Mouse (Mus musculus) CH12.LX (cell line): Measurements from ENCODE around the gene Cox15. TPM values are rescaled to one million over a fixed set of nuclear protein-coding genes. Genes with fewer than 3 reads are reported as not detected.

Source experiments
- DNase-seq: peaks from one replicate; pipeline ENCODE4 v3.0.0-alpha.2; 2013; ENCODE audit errors: extremely low read depth
- H3K27ac ChIP-seq: 2 replicates; pipeline ENCODE4 v1.5.1; 2012; ENCODE audit warnings: low read depth, mild to moderate bottlenecking, control low read depth, moderate library complexity; ENCODE audit not compliant: insufficient read depth
- H3K27me3 ChIP-seq: replicated peaks from 2 replicates; pipeline ENCODE3; 2012; ENCODE audit warnings: inconsistent platforms
- H3K36me3 ChIP-seq, 2 experiments: replicated peaks in 1 of 2; 2 replicates each; pipeline versions ENCODE3 to v1.6.1; 2012; ENCODE audit warnings: inconsistent platforms in 1 of 2, low read length in 1 of 2, mild to moderate bottlenecking in 1 of 2, mixed read lengths in 1 of 2, moderate library complexity in 1 of 2; ENCODE audit not compliant: control insufficient read depth in 1 of 2, insufficient read depth in 1 of 2
- H3K4me1 ChIP-seq, 2 experiments: 2 replicates each; pipeline ENCODE4 v1.6.1; 2012; ENCODE audit warnings: inconsistent platforms in 1 of 2, moderate library complexity in 1 of 2; ENCODE audit not compliant: insufficient read depth in 2 of 2, control insufficient read depth in 1 of 2
- H3K4me2 ChIP-seq: 2 replicates; pipeline ENCODE4 v1.6.1; 2012; ENCODE audit warnings: low read depth, mild to moderate bottlenecking, control low read depth; ENCODE audit not compliant: poor library complexity, insufficient read depth, severe bottlenecking
- H3K4me3 ChIP-seq, 3 experiments: fragments of 150-350 bp in 1 of 3; sonication (generic) in 1 of 3; replicated peaks in 1 of 3; 2 replicates each; pipeline versions ENCODE3 to v1.5.1; 2011 to 2012; ENCODE audit warnings: low read depth in 2 of 3, low read length in 2 of 3, mild to moderate bottlenecking in 2 of 3, moderate library complexity in 2 of 3, control low read depth in 1 of 3, improper control_type of control experiment in 1 of 3, inconsistent platforms in 1 of 3, mixed read lengths in 1 of 3; ENCODE audit not compliant: poor library complexity in 1 of 3
- H3K79me2 ChIP-seq: replicated peaks from 2 replicates; pipeline ENCODE4 v1.6.1; 2012; ENCODE audit warnings: mild to moderate bottlenecking, moderate library complexity; ENCODE audit not compliant: control insufficient read depth, poor library complexity, insufficient read depth, severe bottlenecking; ENCODE audit errors: extremely low read depth
- H3K9ac ChIP-seq: 2 replicates; pipeline ENCODE4 v1.6.1; 2012; ENCODE audit warnings: low read depth, mild to moderate bottlenecking, control low read depth, moderate library complexity; ENCODE audit not compliant: insufficient read depth
- H3K9me3 ChIP-seq: replicated peaks from 2 replicates; pipeline ENCODE3; 2012; ENCODE audit warnings: low read length, inconsistent platforms, mixed read lengths
- CHD2 ChIP-seq: IDR thresholded peaks from 2 replicates; pipeline ENCODE4 v1.6.1; 2011; ENCODE audit warnings: low read length, improper control_type of control experiment
- CTCF ChIP-seq, 2 experiments: IDR thresholded peaks in 1 of 2; conservative IDR thresholded peaks in 1 of 2; 2 replicates each; pipeline ENCODE4 v1.5.1; 2011 to 2012; ENCODE audit warnings: low read depth in 2 of 2, low read length in 2 of 2, improper control_type of control experiment in 1 of 2, inconsistent platforms in 1 of 2, mild to moderate bottlenecking in 1 of 2, moderate library complexity in 1 of 2
- E2F4 ChIP-seq: IDR thresholded peaks from 2 replicates; pipeline ENCODE4 v1.6.1; 2011; ENCODE audit warnings: low read depth, low read length, improper control_type of control experiment; ENCODE audit not compliant: insufficient replicate concordance
- ELF1 ChIP-seq: IDR thresholded peaks from 2 replicates; pipeline ENCODE4 v1.6.1; 2014; ENCODE audit warnings: low read depth, mild to moderate bottlenecking, inconsistent platforms, low read length, improper control_type of control experiment
- ETS1 ChIP-seq: conservative IDR thresholded peaks from 2 replicates; pipeline ENCODE4 v1.6.1; 2012; ENCODE audit warnings: low read depth, mild to moderate bottlenecking, inconsistent platforms, low read length, improper control_type of control experiment, moderate library complexity
- GABPA ChIP-seq: IDR thresholded peaks from 2 replicates; pipeline ENCODE4 v1.6.1; 2012; ENCODE audit warnings: low read depth, low read length, improper control_type of control experiment, inconsistent platforms; ENCODE audit not compliant: insufficient replicate concordance
- HCFC1 ChIP-seq: IDR thresholded peaks from 2 replicates; pipeline ENCODE4 v1.6.1; 2012; ENCODE audit warnings: low read depth, mild to moderate bottlenecking, inconsistent platforms, low read length, improper control_type of control experiment
- IRF4 ChIP-seq: IDR thresholded peaks from 2 replicates; pipeline ENCODE4 v1.6.1; 2014; ENCODE audit warnings: low read depth, mild to moderate bottlenecking, inconsistent platforms, low read length, improper control_type of control experiment
- JUN ChIP-seq: IDR thresholded peaks from 2 replicates; pipeline ENCODE4 v1.6.1; 2011; ENCODE audit warnings: low read depth, mild to moderate bottlenecking, low read length, improper control_type of control experiment, moderate library complexity; ENCODE audit not compliant: insufficient read depth
- KAT2A ChIP-seq: IDR thresholded peaks from 2 replicates; pipeline ENCODE4 v1.6.1; 2012; ENCODE audit warnings: low read length, improper control_type of control experiment, inconsistent platforms; ENCODE audit not compliant: insufficient replicate concordance
- MYC ChIP-seq: IDR thresholded peaks from 2 replicates; pipeline ENCODE4 v1.6.1; 2011; ENCODE audit warnings: low read depth, mild to moderate bottlenecking, improper control_type of control experiment, low read length
- NELFE ChIP-seq: IDR thresholded peaks from 2 replicates; pipeline ENCODE4 v1.6.1; 2011; ENCODE audit warnings: low read depth, low read length, improper control_type of control experiment
- NRF1 ChIP-seq: IDR thresholded peaks from 2 replicates; pipeline ENCODE4 v1.6.1; 2014; ENCODE audit warnings: low read depth, mild to moderate bottlenecking, inconsistent platforms, low read length, improper control_type of control experiment, moderate library complexity
- POLR2A ChIP-seq: IDR thresholded peaks from 2 replicates; pipeline ENCODE4 v1.6.1; 2011; ENCODE audit warnings: low read depth, mild to moderate bottlenecking, improper control_type of control experiment, low read length
- RAD21 ChIP-seq: IDR thresholded peaks from 2 replicates; pipeline ENCODE4 v1.6.1; 2011; ENCODE audit warnings: low read depth, mild to moderate bottlenecking, low read length, improper control_type of control experiment, moderate library complexity
- RCOR1 ChIP-seq: conservative IDR thresholded peaks from 2 replicates; pipeline ENCODE4 v1.6.1; 2012; ENCODE audit warnings: low read depth, mild to moderate bottlenecking, inconsistent platforms, low read length, improper control_type of control experiment
- SIN3A ChIP-seq: IDR thresholded peaks from 2 replicates; pipeline ENCODE4 v1.6.1; 2012; ENCODE audit warnings: low read length, improper control_type of control experiment, inconsistent platforms
- SMC3 ChIP-seq: IDR thresholded peaks from 2 replicates; pipeline ENCODE4 v1.6.1; 2011; ENCODE audit warnings: low read depth, low read length, improper control_type of control experiment
- TBP ChIP-seq: conservative IDR thresholded peaks from 2 replicates; pipeline ENCODE4 v1.6.1; 2011; ENCODE audit warnings: low read depth, low read length, improper control_type of control experiment
- UBTF ChIP-seq: IDR thresholded peaks from 2 replicates; pipeline ENCODE4 v1.6.1; 2012; ENCODE audit warnings: low read depth, mild to moderate bottlenecking, inconsistent platforms, low read length, improper control_type of control experiment, moderate library complexity
- USF1 ChIP-seq: IDR thresholded peaks from 2 replicates; pipeline ENCODE4 v1.6.1; 2014; ENCODE audit warnings: low read depth, mild to moderate bottlenecking, inconsistent platforms, low read length, improper control_type of control experiment
- USF2 ChIP-seq: conservative IDR thresholded peaks from 2 replicates; pipeline ENCODE4 v1.6.1; 2011; ENCODE audit warnings: low read depth, low read length, improper control_type of control experiment
- ZC3H11A ChIP-seq: IDR thresholded peaks from 2 replicates; pipeline ENCODE4 v1.6.1; 2012; ENCODE audit warnings: low read depth, mild to moderate bottlenecking, inconsistent platforms, low read length, improper control_type of control experiment
- ZMIZ1 ChIP-seq: IDR thresholded peaks from 2 replicates; pipeline ENCODE4 v1.6.1; 2012; ENCODE audit warnings: low read depth, mild to moderate bottlenecking, inconsistent platforms, low read length, improper control_type of control experiment
- ZNF384 ChIP-seq: IDR thresholded peaks from 2 replicates; pipeline ENCODE4 v1.6.1; 2012; ENCODE audit warnings: low read depth, low read length, improper control_type of control experiment, inconsistent platforms
- dilution Hi-C: fragments of 300-500 bp; cut with MboI; formaldehyde crosslinking; loops from 2 replicates; pipeline ENCODE4 v1.14.3; 2020; ENCODE audit warnings: low sequenced_read_pairs; ENCODE audit not compliant: extremely low pct_unique_long_range_greater_than_20kb, extremely low pct_ligation_motif_present
- in situ Hi-C: fragments of 300-500 bp; cut with MboI; formaldehyde crosslinking; loops from 3 replicates; pipeline ENCODE4 v1.14.3; 2019; ENCODE audit warnings: low sequenced_read_pairs, low pct_ligation_motif_present, low pct_unique_long_range_greater_than_20kb, mixed read lengths
- polyA plus RNA-seq: library from polyadenylated mRNA; unstranded; fragments of >175 nt; gene quantifications from 2 replicates; pipeline ENCODE4 v1.2.1, GENCODE M21; 2012; ENCODE audit warnings: low read depth; ENCODE audit not compliant: insufficient read length
- total RNA-seq, 2 experiments: library from RNA; depleted of rRNA; stranded (reverse); fragments of 300-350 nt in 1 of 2; fragments of >200 nt in 1 of 2; gene quantifications; 2 replicates each; pipeline ENCODE4 v1.2.3; 2012 to 2014

Gene Cox15
- total and polyA plus RNA-seq, 3 experiments = 17.4 to 26.9 (median 18.1) TPM

GRCm38 (mm10) chr19:43760504-43760903 is 7.7 kb upstream of the Cox15 start:
- H3K79me2 ChIP-seq = no peaks in the 10 kb centered on the region
- peak; percentile 83 for DNase-seq
- dilution Hi-C loops (no loop called here), in situ Hi-C loops (loop anchor here (25.0 kb wide), 1 partner anchor 248 kb away; the partner anchor contains the start of gene Got1)
- H3K27me3 ChIP-seq = no peaks in the 10 kb centered on the region
- H3K27ac ChIP-seq = no peak overlapping the region
- peaks cover 4 to 37% of the 10 kb centered on the region in 2 experiments; a peak in 3 of 4 replicates for H3K4me1 ChIP-seq
- TF ChIP-seq JUN (no peak), HCFC1 (no peak), RAD21 (peak; percentile 70), NRF1 (no peak), ZC3H11A (no peak), SMC3 (peak; percentile 77), POLR2A (no peak), UBTF (no peak), TBP (no peak), MYC (0 out of 2 replicates have a peak, but pooled peaks have one; percentile 20), USF2 (no peak), CTCF (conservative IDR thresholded peaks at IDR 0.05 in 1 of 2, IDR thresholded peaks at IDR 0.05 in 1 of 2; ENCODE audit: low read depth in 2 of 2, low read length in 2 of 2) (peak; percentile 58 to 87), GABPA (no peak), SIN3A (no peak), ETS1 (no peak)
- H3K9ac ChIP-seq = no peak overlapping the region
- H3K4me3 ChIP-seq = no peak overlapping the region
- H3K4me2 ChIP-seq = no peak overlapping the region
- H3K36me3 ChIP-seq = peaks cover 3 to 15% of the 10 kb centered on the region in 2 experiments
- no peaks in the 10 kb centered on the region for H3K9me3 ChIP-seq

- H3K27ac ChIP-seq = no peak overlapping the region
Observed at GRCm38 (mm10) chr19:43754872-43755271, 2.1 kb upstream of the Cox15 start.

More at GRCm38 (mm10) chr19:43754872-43755271, 2.1 kb upstream of the Cox15 start:
- TF ChIP-seq UBTF (no peak), USF1 (no peak), E2F4 (no peak), JUN (no peak), IRF4 (no peak), ZNF384 (no peak), RCOR1 (no peak), CTCF (conservative IDR thresholded peaks at IDR 0.05 in 1 of 2, IDR thresholded peaks at IDR 0.05 in 1 of 2; ENCODE audit: low read depth in 2 of 2, low read length in 2 of 2) (no peak), KAT2A (no peak), ZMIZ1 (no peak), ETS1 (no peak), CHD2 (no peak), ZC3H11A (no peak), HCFC1 (no peak), ELF1 (no peak), NELFE (no peak)
- TF ChIP-seq, all 38 proteins: peak for 0
- Histone ChIP-seq H3K79me2 (peaks cover 3% of the 10 kb centered on the region; the same call in 1 of the 2 replicates), H3K36me3 (peaks cover 4 to 26% of the 10 kb centered on the region in 2 experiments), H3K4me2 (no peak overlapping the region), H3K4me3 (no peak overlapping the region), H3K9me3 (no peaks in the 10 kb centered on the region), H3K27me3 (no peaks in the 10 kb centered on the region), H3K4me1 (peaks cover 7 to 44% of the 10 kb centered on the region in 2 experiments), H3K9ac (no peak overlapping the region)
- dilution Hi-C loops = no loop called here
- in situ Hi-C loops = loop anchor here (5.0 to 25.0 kb wide), 5 partner anchors 77 to 243 kb away; partner anchors contain the start of gene Got1
- no peak for DNase-seq
